Mouse (Mus musculus) layer of hippocampus, postnatal 14 days (tissue): ENCODE measurements around the gene Magea5. TPM values are rescaled to one million over a fixed set of nuclear protein-coding genes. Genes with fewer than 3 reads are reported as not detected.
"Not testable (repeated sequence)": the region's sequence is repeated elsewhere in the genome, so short reads cannot be mapped to it uniquely, and the experiment has no call there.

Experiments used
- DNase-seq, 2 experiments: peaks; one replicate each; pipeline ENCODE4 v3.0.0; 2021 to 2022; ENCODE audit warnings: low spot score in 2 of 2, mixed read lengths in 1 of 2
- long read RNA-seq, 2 experiments: library from polyadenylated mRNA; stranded (forward); transcript quantifications; one replicate each; pipeline ENCODE4 v2.0.0; 2021
- total RNA-seq, 2 experiments: library from RNA; stranded (reverse); gene quantifications; 2 replicates each; pipeline ENCODE4 v1.2.3; 2021

The Magea5 gene
- total RNA-seq: not detected
- long read RNA-seq, experiment 1: 0 reads
- long read RNA-seq, experiment 2: 0 reads

- DNase-seq: not testable (repeated sequence)
Observed at GRCm38 (mm10) chrX:155063045-155063444, at the start of gene Magea5. TSS of gene Magea5 (minus strand) at chrX:155063145.

GRCm38 (mm10) chrX:155098024-155098423 lies 35.1 kb upstream of the Magea5 start:
- peak in 1 of 2 experiments; percentile 16 for DNase-seq

- not testable (repeated sequence) for DNase-seq
Observed at GRCm38 (mm10) chrX:155093566-155093965, 30.6 kb upstream of the Magea5 start, which contains the start of gene Magea2. TSS of gene Magea2 (minus strand) at chrX:155093666.

GRCm38 (mm10) chrX:155089693-155090092 lies 26.7 kb upstream of the Magea5 start, which contains the start of gene Magea1:
TSS of gene Magea1 (minus strand) at chrX:155089793.
- DNase-seq: not testable (repeated sequence)

Other genes with a start within 250 kb of the Magea5 start
- gene Cldn34b1, start 172.9 kb downstream of the Magea5 start, total RNA-seq: not detected
- gene Magea6, start 127.2 kb downstream of the Magea5 start, total RNA-seq: not detected
- not detected for gene Magea3, start 113.6 kb downstream of the Magea5 start, total RNA-seq
- gene Magea8, start 67.3 kb downstream of the Magea5 start, total RNA-seq: not detected
- gene Magea1, start 26.6 kb upstream of the Magea5 start, total RNA-seq: not detected
- not detected for gene Magea2, start 30.5 kb upstream of the Magea5 start, total RNA-seq
- gene Cldn34b2, start 65.3 kb upstream of the Magea5 start, total RNA-seq: not detected
- gene Sat1, start 153.3 kb upstream of the Magea5 start, total RNA-seq: 10 to 100 TPM; 56.1 to 80.4 TPM
- 10 to 100 TPM; 18.8 to 24.1 TPM for gene Acot9, start 199.3 kb upstream of the Magea5 start, total RNA-seq